Mouse (Mus musculus): ENCODE data around the gene Cdkl5. TPM values are rescaled to one million over a fixed set of nuclear protein-coding genes. Genes with fewer than 3 reads are reported as not detected.
A peak's percentile ranks its signal among the peaks of the same experiment; 100 is the strongest.

The Cdkl5 gene
- 2.9 and 3.2 TPM in 2 replicates for total RNA-seq (2014; rRNA removed)
- polyA plus RNA-seq (2012; rRNA removed): 0.60 and 0.73 TPM in 2 replicates

GRCm38 (mm10) chrX:160994543-160995121 is at the start of gene Cdkl5:
TSS of gene Cdkl5 (minus strand) at chrX:160994704.
- WGBS: under 1% methylated on average over 52 of the region's 53 CpGs
- no peaks in the 10 kb centered on the region for H3K27me3 ChIP-seq (ENCODE audit: control insufficient read depth, insufficient read depth, low read length)
- H3K4me3 ChIP-seq (ENCODE audit: insufficient read depth, low read depth, low read length): peak within 1 kb of the TSS; percentile 75
- peak; percentile 83 for DNase-seq (ENCODE audit: extremely low read depth, low read depth, low spot score)
- H3K79me2 ChIP-seq (ENCODE audit: control insufficient read depth, insufficient read depth, low read length): no peaks in the 10 kb centered on the region; the same call in 1 of the 2 replicates
- TF ChIP-seq CTCF (IDR thresholded peaks at IDR 0.05; ENCODE audit: low read depth, low read length): peak; percentile 38
- TF ChIP-seq POLR2A (IDR thresholded peaks at IDR 0.05; ENCODE audit: extremely low read depth, insufficient read depth, low read length): peak; percentile 80
- H3K4me1 ChIP-seq (ENCODE audit: control insufficient read depth, insufficient read depth, low read length): no peaks in the 10 kb centered on the region
- no peaks in the 10 kb centered on the region for H3K36me3 ChIP-seq (ENCODE audit: control insufficient read depth, insufficient read depth, low read length)
- H3K27ac ChIP-seq (replicated peaks; ENCODE audit: insufficient read depth, low read depth, low read length): peak within 1 kb of the TSS; percentile 58
- peak within 1 kb of the TSS; percentile 58 for H3K9ac ChIP-seq (ENCODE audit: low read depth, low read length)

- Histone ChIP-seq H3K4me3 (ENCODE audit: insufficient read depth, low read depth, low read length) (no peak overlapping the region), H3K9ac (ENCODE audit: low read depth, low read length) (no peak overlapping the region), H3K27ac (replicated peaks; ENCODE audit: insufficient read depth, low read depth, low read length) (no peak overlapping the region), H3K4me1 (ENCODE audit: control insufficient read depth, insufficient read depth, low read length) (no peaks in the 10 kb centered on the region), H3K36me3 (ENCODE audit: control insufficient read depth, insufficient read depth, low read length) (no peaks in the 10 kb centered on the region), H3K27me3 (ENCODE audit: control insufficient read depth, insufficient read depth, low read length) (no peaks in the 10 kb centered on the region), H3K79me2 (ENCODE audit: control insufficient read depth, insufficient read depth, low read length) (no peaks in the 10 kb centered on the region)
- 32% methylated on average over 3 of the region's 3 CpGs for WGBS
- TF ChIP-seq CTCF (IDR thresholded peaks at IDR 0.05; ENCODE audit: low read depth, low read length) (peak; percentile 60), POLR2A (IDR thresholded peaks at IDR 0.05; ENCODE audit: extremely low read depth, insufficient read depth, low read length) (no peak)
- peak; percentile 38 for DNase-seq (ENCODE audit: extremely low read depth, low read depth, low spot score)
Observed at GRCm38 (mm10) chrX:161033235-161033803, 38.8 kb upstream of the Cdkl5 start.

- Histone ChIP-seq H3K27ac (replicated peaks; ENCODE audit: insufficient read depth, low read depth, low read length) (no peak overlapping the region), H3K4me1 (ENCODE audit: control insufficient read depth, insufficient read depth, low read length) (no peaks in the 10 kb centered on the region), H3K36me3 (ENCODE audit: control insufficient read depth, insufficient read depth, low read length) (no peaks in the 10 kb centered on the region), H3K27me3 (ENCODE audit: control insufficient read depth, insufficient read depth, low read length) (no peaks in the 10 kb centered on the region), H3K4me3 (ENCODE audit: insufficient read depth, low read depth, low read length) (no peak overlapping the region), H3K9ac (ENCODE audit: low read depth, low read length) (no peak overlapping the region), H3K79me2 (ENCODE audit: control insufficient read depth, insufficient read depth, low read length) (no peaks in the 10 kb centered on the region)
- no peak for DNase-seq (ENCODE audit: extremely low read depth, low read depth, low spot score)
- 52% methylated on average over 2 of the region's 2 CpGs for WGBS
- TF ChIP-seq CTCF (IDR thresholded peaks at IDR 0.05; ENCODE audit: low read depth, low read length): no peak
- TF ChIP-seq POLR2A (IDR thresholded peaks at IDR 0.05; ENCODE audit: extremely low read depth, insufficient read depth, low read length): no peak
Observed at GRCm38 (mm10) chrX:161032423-161032822, 37.9 kb upstream of the Cdkl5 start.

GRCm38 (mm10) chrX:161030233-161030632 is 35.7 kb upstream of the Cdkl5 start:
- DNase-seq (ENCODE audit: extremely low read depth, low read depth, low spot score): no peak
- Histone ChIP-seq H3K36me3 (ENCODE audit: control insufficient read depth, insufficient read depth, low read length) (no peaks in the 10 kb centered on the region), H3K4me1 (ENCODE audit: control insufficient read depth, insufficient read depth, low read length) (no peaks in the 10 kb centered on the region), H3K27me3 (ENCODE audit: control insufficient read depth, insufficient read depth, low read length) (no peaks in the 10 kb centered on the region), H3K27ac (replicated peaks; ENCODE audit: insufficient read depth, low read depth, low read length) (no peak overlapping the region), H3K4me3 (ENCODE audit: insufficient read depth, low read depth, low read length) (no peak overlapping the region), H3K9ac (ENCODE audit: low read depth, low read length) (no peak overlapping the region), H3K79me2 (ENCODE audit: control insufficient read depth, insufficient read depth, low read length) (no peaks in the 10 kb centered on the region)
- no peak for TF ChIP-seq POLR2A (IDR thresholded peaks at IDR 0.05; ENCODE audit: extremely low read depth, insufficient read depth, low read length)
- TF ChIP-seq CTCF (IDR thresholded peaks at IDR 0.05; ENCODE audit: low read depth, low read length): no peak

- no peaks in the 10 kb centered on the region for H3K36me3 ChIP-seq (ENCODE audit: control insufficient read depth, insufficient read depth, low read length)
- no peak overlapping the region for H3K9ac ChIP-seq (ENCODE audit: low read depth, low read length)
- WGBS: 77% methylated on average over 2 of the region's 2 CpGs
- no peak for DNase-seq (ENCODE audit: extremely low read depth, low read depth, low spot score)
- no peaks in the 10 kb centered on the region for H3K27me3 ChIP-seq (ENCODE audit: control insufficient read depth, insufficient read depth, low read length)
- no peak overlapping the region for H3K27ac ChIP-seq (replicated peaks; ENCODE audit: insufficient read depth, low read depth, low read length)
- H3K79me2 ChIP-seq (ENCODE audit: control insufficient read depth, insufficient read depth, low read length): no peaks in the 10 kb centered on the region
- no peaks in the 10 kb centered on the region for H3K4me1 ChIP-seq (ENCODE audit: control insufficient read depth, insufficient read depth, low read length)
- TF ChIP-seq POLR2A (IDR thresholded peaks at IDR 0.05; ENCODE audit: extremely low read depth, insufficient read depth, low read length) (no peak), CTCF (IDR thresholded peaks at IDR 0.05; ENCODE audit: low read depth, low read length) (no peak)
- H3K4me3 ChIP-seq (ENCODE audit: insufficient read depth, low read depth, low read length): no peak overlapping the region
Observed at GRCm38 (mm10) chrX:161024475-161024874, 30.0 kb upstream of the Cdkl5 start.

- Histone ChIP-seq H3K4me1 (ENCODE audit: control insufficient read depth, insufficient read depth, low read length) (no peaks in the 10 kb centered on the region), H3K27me3 (ENCODE audit: control insufficient read depth, insufficient read depth, low read length) (no peaks in the 10 kb centered on the region), H3K4me3 (ENCODE audit: insufficient read depth, low read depth, low read length) (no peak overlapping the region), H3K9ac (ENCODE audit: low read depth, low read length) (no peak overlapping the region), H3K79me2 (ENCODE audit: control insufficient read depth, insufficient read depth, low read length) (no peaks in the 10 kb centered on the region), H3K36me3 (ENCODE audit: control insufficient read depth, insufficient read depth, low read length) (no peaks in the 10 kb centered on the region), H3K27ac (replicated peaks; ENCODE audit: insufficient read depth, low read depth, low read length) (no peak overlapping the region)
- no peak for DNase-seq (ENCODE audit: extremely low read depth, low read depth, low spot score)
- TF ChIP-seq CTCF (IDR thresholded peaks at IDR 0.05; ENCODE audit: low read depth, low read length) (no peak), POLR2A (IDR thresholded peaks at IDR 0.05; ENCODE audit: extremely low read depth, insufficient read depth, low read length) (no peak)
- 92% methylated on average over 7 of the region's 7 CpGs for WGBS
Observed at GRCm38 (mm10) chrX:161021548-161021947, 27.0 kb upstream of the Cdkl5 start.
